Mouse (Mus musculus) embryonic fibroblast, embryonic 13.5 days (primary cell): ENCODE results near the gene Khk.

Source experiments
- CTCF ChIP-seq: IDR thresholded peaks from 2 replicates; pipeline ENCODE4 v1.5.1; 2011; ENCODE audit warnings: mild to moderate bottlenecking, control low read depth, low read length, moderate library complexity, borderline replicate concordance; ENCODE audit not compliant: insufficient read depth
- POLR2A ChIP-seq: IDR thresholded peaks from 2 replicates; pipeline ENCODE4 v1.6.1; 2011; ENCODE audit warnings: low read depth, mild to moderate bottlenecking, control low read depth, low read length, moderate library complexity

DNA sequence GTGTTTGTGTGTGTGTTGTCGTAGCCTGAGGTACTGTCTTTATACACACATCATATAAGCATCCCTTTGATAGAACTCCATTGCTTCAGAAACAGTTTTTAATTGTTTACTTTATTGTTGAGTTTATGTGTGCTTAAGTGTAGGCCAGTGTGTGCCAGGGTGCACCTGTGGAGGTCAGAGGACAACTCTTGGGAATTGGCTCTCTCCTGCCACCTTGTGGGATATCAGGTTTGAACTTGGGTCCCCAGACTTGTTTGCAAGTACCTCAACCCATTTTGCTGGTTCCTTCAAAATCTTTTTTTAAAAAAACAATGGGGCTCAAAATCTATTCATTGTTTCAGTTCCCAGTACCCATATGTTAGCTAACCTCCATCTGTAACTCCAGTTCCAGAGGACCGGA, 21.8 kb downstream of the Khk start:
- TF ChIP-seq CTCF (no peak), POLR2A (no peak)
